Mouse (Mus musculus) midbrain, embryonic 12.5 days (tissue): ENCODE data around the gene Safb2. TPM values are rescaled to one million over a fixed set of nuclear protein-coding genes. Genes with fewer than 3 reads are reported as not detected.

Experiments
- ATAC-seq: fragments of 200-750 bp; cut with Nextera tagmentation; 2 replicates; pipeline ENCODE4 v1.8.0; 2017; ENCODE audit warnings: low read depth, moderate TSS enrichment, moderate library complexity; ENCODE audit not compliant: low FRiP score
- H3K27ac ChIP-seq: fragments of 300-500 bp; sonication (generic); replicated peaks from 2 replicates; pipeline ENCODE4 v1.5.1; 2016; ENCODE audit warnings: mild to moderate bottlenecking
- H3K27me3 ChIP-seq: fragments of 300-500 bp; sonication (generic); 2 replicates; pipeline ENCODE4 v1.6.1; 2016; ENCODE audit warnings: mild to moderate bottlenecking
- H3K36me3 ChIP-seq: fragments of 300-500 bp; sonication (generic); 2 replicates; pipeline ENCODE4 v1.6.1; 2016
- H3K4me1 ChIP-seq: fragments of 300-500 bp; sonication (generic); 2 replicates; pipeline ENCODE4 v1.6.1; 2016
- H3K4me2 ChIP-seq: fragments of 300-500 bp; sonication (generic); replicated peaks from 2 replicates; pipeline ENCODE4 v1.6.1; 2016; ENCODE audit warnings: mild to moderate bottlenecking, moderate library complexity
- H3K4me3 ChIP-seq: fragments of 300-500 bp; sonication (generic); 2 replicates; pipeline ENCODE4 v1.5.1; 2016; ENCODE audit warnings: mild to moderate bottlenecking
- H3K9ac ChIP-seq: fragments of 300-500 bp; sonication (generic); replicated peaks from 2 replicates; pipeline ENCODE4 v1.6.1; 2016; ENCODE audit warnings: mild to moderate bottlenecking, moderate library complexity
- H3K9me3 ChIP-seq: fragments of 300-500 bp; sonication (generic); 2 replicates; pipeline ENCODE4 v1.6.1; 2016; ENCODE audit warnings: mild to moderate bottlenecking
- WGBS: fragments of 180-500 bp; shearing (Covaris S2); methylation state at CpG from one replicate; pipeline ENCODE4 v1.1.7; 2016; 5-methylcytosine and 5-hydroxymethylcytosine counted together
- polyA plus RNA-seq: library from polyadenylated mRNA; unstranded; fragments of >200 nt; fragmentation: Nextera tagmentation; extraction: Ambion mirVana; gene quantifications from 2 replicates; pipeline ENCODE4 v1.2.1, GENCODE M21; 2016

Gene Safb2
- polyA plus RNA-seq, 1 experiment from 2014 or later: 94.7 TPM

GRCm38 (mm10) chr17:56605431-56605830 lies 21.0 kb upstream of the Safb2 start:
- 91% methylated on average over 9 of the region's 9 CpGs for WGBS
- Histone ChIP-seq H3K4me2 (no peak overlapping the region), H3K4me3 (no peak overlapping the region), H3K36me3 (peaks cover 73% of the 10 kb centered on the region), H3K27me3 (no peaks in the 10 kb centered on the region), H3K9ac (no peak overlapping the region), H3K4me1 (peaks cover 18% of the 10 kb centered on the region), H3K27ac (no peak overlapping the region), H3K9me3 (no peaks in the 10 kb centered on the region)
- no peak for ATAC-seq

DNA sequence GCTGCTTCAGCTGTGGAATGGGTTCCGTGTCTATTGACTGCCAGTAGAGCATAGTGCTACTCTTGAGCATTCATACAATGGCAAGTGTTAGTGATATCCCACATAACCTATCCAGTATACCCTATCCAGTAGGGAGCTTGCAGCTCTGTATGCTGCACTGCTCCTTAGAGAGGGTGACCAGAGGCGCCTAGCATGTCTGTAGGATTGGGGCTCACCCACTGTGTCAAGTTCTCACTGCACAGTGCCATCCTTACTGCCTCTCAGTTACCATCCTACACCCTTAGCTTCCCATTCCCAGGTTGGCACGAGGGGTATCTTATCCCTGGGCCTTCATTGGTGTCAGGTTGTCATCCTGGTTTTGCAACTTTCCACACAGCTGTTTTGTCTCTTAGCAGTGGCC lies 20.0 kb upstream of the Safb2 start:
- no peak overlapping the region for H3K4me3 ChIP-seq
- no peak overlapping the region for H3K27ac ChIP-seq
- H3K4me1 ChIP-seq: peaks cover 13% of the 10 kb centered on the region
- H3K9ac ChIP-seq: no peak overlapping the region
- no peak overlapping the region for H3K4me2 ChIP-seq
- no peaks in the 10 kb centered on the region for H3K27me3 ChIP-seq
- no peaks in the 10 kb centered on the region for H3K9me3 ChIP-seq
- ATAC-seq: no peak
- H3K36me3 ChIP-seq: peaks cover 83% of the 10 kb centered on the region
- WGBS: 94% methylated on average over 3 of the region's 3 CpGs

DNA sequence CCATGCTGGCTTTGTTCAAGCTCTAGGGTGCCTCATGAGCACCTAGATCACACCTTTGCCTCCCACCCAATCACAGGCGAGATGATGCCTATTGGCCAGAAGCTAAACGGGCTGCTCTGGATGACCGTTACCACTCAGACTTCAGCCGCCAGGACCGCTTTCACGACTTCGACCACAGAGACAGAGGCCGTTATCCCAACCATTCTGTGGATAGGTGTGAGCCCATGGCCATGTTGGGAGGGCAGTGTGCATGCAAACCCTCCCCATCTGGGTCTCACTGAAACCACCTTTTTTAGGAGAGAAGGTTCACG lies 19.6 kb upstream of the Safb2 start:
- H3K4me3 ChIP-seq: no peak overlapping the region
- H3K4me1 ChIP-seq: peaks cover 10% of the 10 kb centered on the region
- no peaks in the 10 kb centered on the region for H3K9me3 ChIP-seq
- H3K9ac ChIP-seq: no peak overlapping the region
- no peaks in the 10 kb centered on the region for H3K27me3 ChIP-seq
- H3K4me2 ChIP-seq: no peak overlapping the region
- 94% methylated on average over 9 of the region's 9 CpGs for WGBS
- ATAC-seq: no peak
- peaks cover 87% of the 10 kb centered on the region for H3K36me3 ChIP-seq
- no peak overlapping the region for H3K27ac ChIP-seq

DNA sequence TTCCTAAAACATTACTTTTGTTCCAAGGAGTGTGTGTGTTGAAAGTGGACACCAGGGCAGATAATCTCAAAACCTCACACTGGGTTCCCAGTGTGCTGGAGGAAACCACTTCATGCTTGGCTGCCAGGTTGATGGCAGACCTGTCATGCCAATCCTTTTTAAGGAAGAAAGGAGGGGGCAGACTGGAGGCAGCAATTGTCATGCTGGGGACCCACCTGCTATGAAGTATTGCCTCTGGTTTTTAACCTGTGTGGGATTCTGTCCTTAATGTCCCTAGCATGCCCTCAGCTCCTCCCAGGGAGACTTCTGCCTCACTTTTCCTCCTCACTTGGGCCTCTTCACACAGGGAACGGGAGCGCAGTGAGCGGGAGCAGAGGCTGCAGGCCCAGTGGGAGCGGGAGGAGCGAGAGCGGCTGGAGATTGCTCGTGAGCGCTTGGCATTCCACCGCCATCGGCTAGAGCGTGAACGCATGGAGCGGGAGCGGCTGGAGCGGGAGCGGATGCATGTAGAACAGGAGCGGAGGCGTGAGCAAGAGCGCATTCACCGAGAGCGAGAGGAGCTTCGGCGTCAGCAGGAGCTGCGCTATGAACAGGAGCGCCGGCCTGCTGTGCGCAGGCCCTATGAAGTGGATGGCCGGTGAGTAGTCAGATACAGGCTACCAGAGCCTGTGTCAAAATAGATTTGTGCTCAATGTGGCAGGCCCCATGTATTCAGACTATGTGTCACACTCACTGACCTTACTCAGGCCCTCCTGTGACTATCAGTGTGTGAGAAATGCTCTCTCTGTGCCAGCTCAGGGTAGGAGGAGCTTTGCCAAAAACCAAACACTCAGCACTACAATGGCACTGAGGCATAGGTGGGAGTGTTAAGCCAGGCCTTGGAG lies 19.0 kb upstream of the Safb2 start:
- 95% methylated on average over 28 of the region's 28 CpGs for WGBS
- Histone ChIP-seq H3K9ac (no peak overlapping the region), H3K27ac (no peak overlapping the region), H3K36me3 (peaks cover 87% of the 10 kb centered on the region), H3K4me3 (no peak overlapping the region), H3K9me3 (no peaks in the 10 kb centered on the region), H3K27me3 (no peaks in the 10 kb centered on the region), H3K4me1 (peaks cover 4% of the 10 kb centered on the region), H3K4me2 (no peak overlapping the region)
- no peak for ATAC-seq

- 0 out of 2 replicates have a peak, but pooled peaks have one; percentile 16 for ATAC-seq
- Histone ChIP-seq H3K27ac (no peak overlapping the region), H3K36me3 (peaks cover 96% of the 10 kb centered on the region), H3K9ac (no peak overlapping the region), H3K4me1 (peaks cover 3% of the 10 kb centered on the region; the same call in 1 of the 2 replicates), H3K9me3 (no peaks in the 10 kb centered on the region), H3K27me3 (no peaks in the 10 kb centered on the region), H3K4me2 (no peak overlapping the region), H3K4me3 (no peak overlapping the region)
- 94% methylated on average over 8 of the region's 8 CpGs for WGBS
Measured at GRCm38 (mm10) chr17:56593527-56594271, 9.3 kb upstream of the Safb2 start.

GRCm38 (mm10) chr17:56592553-56592952 lies 8.2 kb upstream of the Safb2 start:
- ATAC-seq: no peak
- H3K27me3 ChIP-seq: no peaks in the 10 kb centered on the region
- peaks cover 99% of the 10 kb centered on the region for H3K36me3 ChIP-seq
- H3K4me2 ChIP-seq: no peak overlapping the region
- H3K27ac ChIP-seq: no peak overlapping the region
- peaks cover 9% of the 10 kb centered on the region for H3K4me1 ChIP-seq
- no peaks in the 10 kb centered on the region for H3K9me3 ChIP-seq
- no peak overlapping the region for H3K9ac ChIP-seq
- no peak overlapping the region for H3K4me3 ChIP-seq

DNA sequence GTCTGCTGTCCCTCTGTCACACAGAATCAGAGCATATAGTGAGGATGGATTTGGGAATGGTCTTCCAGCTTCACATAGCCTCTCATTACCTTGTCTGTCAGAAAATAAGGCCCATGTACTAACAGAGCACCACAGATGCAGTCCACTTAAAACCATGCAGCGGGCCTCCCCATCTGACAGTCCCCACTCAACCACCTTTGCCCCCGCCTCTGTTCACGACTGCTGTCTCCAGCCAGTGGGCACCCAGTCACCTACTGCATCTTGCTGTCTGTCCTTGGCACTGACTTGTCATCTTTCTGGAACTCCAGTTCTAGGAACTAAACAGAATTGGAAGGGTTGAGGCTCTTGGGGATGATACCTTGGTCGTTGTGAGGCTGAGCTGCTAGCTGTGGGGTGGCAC lies 4.5 kb upstream of the Safb2 start:
- H3K36me3 ChIP-seq: peaks cover 77% of the 10 kb centered on the region
- H3K27me3 ChIP-seq: no peaks in the 10 kb centered on the region
- H3K9ac ChIP-seq: no peak overlapping the region
- peaks cover 27% of the 10 kb centered on the region for H3K4me1 ChIP-seq
- no peak overlapping the region for H3K4me2 ChIP-seq
- no peak for ATAC-seq
- H3K27ac ChIP-seq: no peak overlapping the region
- H3K9me3 ChIP-seq: no peaks in the 10 kb centered on the region
- no peak overlapping the region for H3K4me3 ChIP-seq
- 95% methylated on average over 4 of the region's 4 CpGs for WGBS

DNA sequence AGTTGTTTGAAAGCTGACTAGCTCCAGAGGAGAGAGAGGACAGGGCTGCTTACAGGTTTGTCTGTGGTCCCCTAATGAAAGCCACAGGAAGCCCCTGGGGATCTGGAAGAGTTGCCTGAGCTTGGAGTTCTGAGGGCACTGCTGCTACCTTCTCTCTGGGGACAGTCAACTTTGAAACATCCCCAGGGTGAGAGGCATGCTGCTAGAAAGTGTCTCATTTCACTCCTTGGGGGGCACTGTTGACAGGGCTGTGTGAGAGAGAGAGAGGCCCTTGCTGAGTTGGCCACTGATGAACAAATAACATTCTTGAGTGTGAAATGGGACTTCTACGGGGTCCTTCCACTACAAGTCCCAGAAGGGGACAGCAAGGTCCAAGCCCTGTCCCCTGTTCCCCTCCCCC lies 3.4 kb upstream of the Safb2 start:
- H3K27ac ChIP-seq: no peak overlapping the region
- H3K4me2 ChIP-seq: peak overlapping the region; percentile 22
- ATAC-seq: no peak
- H3K27me3 ChIP-seq: no peaks in the 10 kb centered on the region
- H3K4me3 ChIP-seq: no peak overlapping the region
- H3K36me3 ChIP-seq: peaks cover 65% of the 10 kb centered on the region
- WGBS: 92% methylated on average over 1 of the region's 1 CpGs
- 0 out of 2 replicates have a peak overlapping the region, but pooled peaks have one; percentile 11 for H3K9ac ChIP-seq
- no peaks in the 10 kb centered on the region for H3K9me3 ChIP-seq
- H3K4me1 ChIP-seq: peaks cover 36% of the 10 kb centered on the region

GRCm38 (mm10) chr17:56585171-56585821 lies 911 bp upstream of the Safb2 start:
- H3K9me3 ChIP-seq: no peaks in the 10 kb centered on the region
- WGBS: under 1% methylated on average over 61 of the region's 61 CpGs
- peaks cover 63% of the 10 kb centered on the region for H3K36me3 ChIP-seq
- peak overlapping the region; percentile 93 for H3K4me3 ChIP-seq
- peak overlapping the region; percentile 73 for H3K4me2 ChIP-seq
- no peaks in the 10 kb centered on the region for H3K27me3 ChIP-seq
- H3K4me1 ChIP-seq: peaks cover 49% of the 10 kb centered on the region
- peak; percentile 24 for ATAC-seq
- H3K27ac ChIP-seq: peak overlapping the region; percentile 94
- H3K9ac ChIP-seq: peak overlapping the region; percentile 78

DNA sequence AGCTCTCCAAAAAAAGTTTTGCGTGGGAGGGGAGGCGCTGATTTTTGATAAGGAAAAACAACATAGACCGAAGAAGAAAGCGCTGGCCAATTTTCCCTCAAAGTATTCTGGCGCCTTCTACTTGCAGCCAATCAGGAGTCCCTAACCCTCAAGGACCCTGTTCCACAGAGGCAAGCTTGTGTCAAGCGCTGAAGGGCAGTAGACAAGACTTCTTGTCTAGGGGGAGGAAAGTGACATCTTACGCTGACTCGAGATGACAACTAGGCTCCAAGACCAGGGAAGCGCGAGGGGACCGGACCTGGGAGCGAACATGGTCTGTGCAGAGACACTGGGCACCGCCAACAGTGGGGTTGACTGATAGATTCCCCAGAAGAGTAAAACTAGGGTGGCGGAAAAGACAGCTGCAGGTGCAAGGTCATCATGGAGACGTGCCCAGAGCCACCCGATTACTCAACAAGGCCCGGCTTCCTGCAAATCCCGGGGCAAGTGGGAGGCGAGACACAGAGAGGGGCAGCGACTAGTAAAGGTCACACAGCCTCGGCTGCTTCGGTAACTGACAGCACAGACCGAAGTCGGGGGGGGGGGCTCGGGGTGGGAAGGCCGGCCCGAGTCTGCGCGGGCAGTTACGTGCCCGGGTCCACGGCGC lies 651 bp downstream of the Safb2 start:
- H3K4me1 ChIP-seq: peaks cover 46% of the 10 kb centered on the region

DNA sequence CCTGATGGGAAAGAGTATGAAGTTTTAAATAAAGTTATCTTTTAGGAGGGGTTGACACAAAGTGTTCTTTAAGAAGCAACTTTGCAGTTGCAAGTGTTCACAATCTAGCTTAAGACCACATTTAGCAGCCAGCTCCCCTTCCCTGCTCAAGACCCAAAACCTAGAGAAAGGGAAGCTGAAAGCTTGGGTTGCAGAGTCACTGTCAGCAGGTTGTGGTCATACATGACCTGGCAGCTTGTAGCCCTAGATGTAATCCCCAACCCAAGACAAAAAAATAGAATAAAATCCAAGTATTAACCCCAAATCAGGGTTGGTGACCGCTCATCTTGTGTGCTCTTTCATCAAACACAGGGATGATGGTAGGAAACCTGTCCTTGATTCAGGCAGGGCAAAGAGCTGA lies 1.3 kb downstream of the Safb2 start:
- Histone ChIP-seq H3K4me1 (peaks cover 45% of the 10 kb centered on the region), H3K9ac (peak overlapping the region; percentile 86), H3K9me3 (no peaks in the 10 kb centered on the region), H3K27ac (no peak overlapping the region), H3K36me3 (peaks cover 62% of the 10 kb centered on the region), H3K4me2 (peak overlapping the region; percentile 87), H3K4me3 (peak overlapping the region; percentile 93), H3K27me3 (no peaks in the 10 kb centered on the region)
- WGBS: 85% methylated on average over 1 of the region's 1 CpGs
- no peak for ATAC-seq

More for the DNA sequence above, 651 bp downstream of the Safb2 start:
- peaks cover 62% of the 10 kb centered on the region for H3K36me3 ChIP-seq
- H3K4me2 ChIP-seq: peak overlapping the region; percentile 87
- H3K4me3 ChIP-seq: peak overlapping the region; percentile 93
- peak overlapping the region; percentile 86 for H3K9ac ChIP-seq
- H3K9me3 ChIP-seq: no peaks in the 10 kb centered on the region
- H3K27me3 ChIP-seq: no peaks in the 10 kb centered on the region
- peak overlapping the region; percentile 94 for H3K27ac ChIP-seq
- 5% methylated on average over 31 of the region's 33 CpGs for WGBS
- ATAC-seq: 0 out of 2 replicates have a peak, but pooled peaks have one; percentile 0
